Mouse (Mus musculus): ENCODE measurements around the gene Arid3c. TPM values are rescaled to one million over a fixed set of nuclear protein-coding genes. Genes with fewer than 3 reads are reported as not detected.
A peak's percentile ranks its signal among the peaks of the same experiment; 100 is the strongest.
"Not testable (repeated sequence)": the region's sequence is repeated elsewhere in the genome, so short reads cannot be mapped to it uniquely, and the experiment has no call there.

Arid3c gene
- polyA plus RNA-seq (2015; fragmentation: Nextera tagmentation; extraction: Ambion mirVana) = 0.06 TPM in 1 of 2 replicates, not detected in the other

DNA sequence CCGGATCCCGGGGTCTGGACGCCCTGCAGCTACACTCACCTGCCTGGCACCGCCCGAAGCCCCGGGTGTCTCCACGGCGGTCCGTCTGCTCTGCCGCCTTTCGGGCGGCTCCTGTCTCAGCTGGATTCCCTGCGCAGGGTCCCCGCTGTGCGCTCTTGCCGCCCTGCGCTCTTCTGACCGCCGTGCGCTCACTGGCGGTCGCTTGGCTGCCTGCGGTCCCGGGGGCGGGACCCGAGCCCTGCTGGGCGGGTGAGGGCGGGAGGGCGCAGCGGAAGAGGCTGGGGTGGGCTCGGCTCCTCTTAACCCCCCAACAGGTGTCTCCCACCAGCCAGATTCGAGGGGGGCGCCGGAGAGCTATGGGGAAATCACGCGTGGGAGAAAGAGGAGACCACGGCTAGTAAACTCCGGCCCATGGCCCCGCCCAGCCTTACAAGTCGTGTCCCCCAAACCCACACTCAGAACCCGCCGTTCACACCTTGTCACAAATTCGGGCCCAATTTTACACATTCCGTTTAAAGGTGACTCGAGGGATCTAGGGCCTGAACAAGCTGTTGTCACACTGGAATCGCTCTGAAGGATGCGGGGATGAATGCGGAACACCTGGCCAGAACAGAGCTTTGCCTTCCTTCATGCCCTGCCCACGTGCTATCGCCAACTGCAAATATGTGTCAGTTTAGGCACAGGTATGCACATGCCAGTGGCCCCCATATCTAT is at the start of gene Arid3c:
Arid3c (minus strand) TSS at position 91 of the 714 bp plus-strand sequence.
- peak; percentile 50 for DNase-seq (ENCODE audit: low spot score)

DNA sequence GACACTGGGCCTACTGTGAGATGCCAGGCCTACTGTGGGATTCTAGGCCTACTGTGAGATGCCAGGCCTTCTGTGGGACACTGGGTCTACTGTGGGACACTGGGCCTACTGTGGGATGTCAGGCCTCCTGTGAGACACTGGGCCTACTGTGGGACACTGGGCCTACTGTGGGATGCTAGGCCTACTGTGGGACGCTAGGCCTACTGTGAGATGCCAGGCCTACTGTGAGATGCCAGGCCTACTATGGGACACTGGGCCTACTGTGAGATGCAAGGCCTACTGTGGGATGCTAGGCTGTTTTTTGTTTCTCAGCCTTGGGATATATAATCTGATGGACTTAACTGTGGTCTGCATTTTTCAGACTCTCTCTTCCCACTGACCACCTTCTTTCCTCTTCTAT is 44.9 kb upstream of the Arid3c start:
- DNase-seq (ENCODE audit: low spot score) = not testable (repeated sequence)

DNA sequence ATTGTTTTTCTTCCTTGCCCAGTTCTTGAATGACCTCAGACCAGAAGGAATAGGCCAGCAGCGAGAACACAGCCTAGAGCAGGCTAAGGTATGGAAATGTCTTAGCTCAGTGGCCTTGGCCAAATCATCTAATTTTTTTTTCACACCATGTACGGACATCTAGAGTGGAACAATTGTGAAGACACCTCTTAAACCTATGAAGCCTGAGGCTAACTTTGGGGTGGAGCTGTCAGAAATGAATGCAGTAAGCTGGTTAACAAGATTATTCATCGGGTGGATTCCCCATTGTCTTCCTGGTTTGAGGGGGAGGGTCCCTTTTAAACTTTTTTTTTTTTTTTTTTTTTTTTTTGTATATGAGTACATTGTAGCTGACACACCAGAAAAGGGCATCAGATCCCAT is 43.6 kb upstream of the Arid3c start:
- DNase-seq (ENCODE audit: low spot score) = not testable (repeated sequence)

DNA sequence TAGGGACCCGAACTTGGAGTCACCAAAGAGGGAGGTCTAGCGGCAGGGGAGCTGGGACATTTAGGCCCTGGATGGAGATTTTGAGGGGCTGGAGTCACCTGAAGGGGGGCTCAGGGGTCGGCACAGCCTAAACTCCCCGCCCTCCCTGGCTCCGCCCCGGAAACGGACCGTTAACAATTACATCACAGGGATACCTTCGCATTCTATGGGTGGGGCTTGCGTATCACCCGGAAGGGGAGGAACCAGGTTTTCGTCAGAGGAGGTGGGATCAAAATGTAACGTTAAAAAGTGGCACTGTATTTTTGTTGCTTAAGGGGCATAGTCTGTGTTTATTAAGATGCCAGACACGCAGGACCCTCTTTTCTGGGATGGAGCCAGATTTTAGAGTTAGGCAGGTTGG is 43.1 kb upstream of the Arid3c start, which contains the start of gene Ccl27a:
Ccl27a (minus strand) TSS at position 246 of the 400 bp plus-strand sequence.
- peak; percentile 83 for DNase-seq (ENCODE audit: low spot score)

DNA sequence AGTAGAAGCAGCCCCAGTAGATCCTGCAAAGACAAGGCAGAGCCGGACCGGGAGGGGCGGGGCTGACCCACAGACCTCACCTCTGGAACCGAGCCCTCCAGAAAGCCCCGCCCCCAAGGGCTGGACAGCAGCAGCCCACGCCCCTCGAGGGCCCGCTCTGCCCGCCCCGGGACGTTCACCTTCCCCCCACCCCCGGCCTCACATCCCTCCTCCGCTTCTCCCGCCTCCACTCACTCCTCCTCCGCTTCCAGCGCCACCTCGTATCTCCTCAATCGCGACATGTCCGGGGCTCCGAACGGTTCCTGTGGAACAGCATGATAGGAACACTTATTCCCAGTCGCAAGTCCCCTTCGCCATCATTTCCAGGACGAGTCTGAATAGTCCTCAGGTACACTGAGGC is 42.6 kb upstream of the Arid3c start:
- DNase-seq (ENCODE audit: low spot score) = not testable (repeated sequence)

DNA sequence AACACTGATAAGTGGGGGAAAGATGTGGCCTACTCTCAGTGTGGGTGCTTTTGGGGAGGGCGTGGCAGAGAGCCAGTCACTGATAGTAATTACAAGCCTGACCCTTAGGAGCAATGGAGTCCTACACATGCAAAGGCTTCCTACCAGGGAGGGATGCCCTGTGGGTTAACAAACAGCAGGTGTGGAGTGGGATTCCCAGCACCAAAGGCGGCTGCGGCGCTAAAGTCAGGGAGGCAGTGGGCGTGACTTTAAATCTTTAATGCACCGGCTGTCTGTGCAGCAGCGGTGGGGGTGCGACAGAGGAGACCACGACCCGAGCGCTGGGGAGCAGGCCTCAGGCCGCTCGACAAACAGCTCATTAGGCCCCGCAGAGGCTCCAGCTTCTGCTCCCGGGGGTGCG is 42.0 kb upstream of the Arid3c start:
- DNase-seq (ENCODE audit: low spot score) = not testable (repeated sequence)

DNA sequence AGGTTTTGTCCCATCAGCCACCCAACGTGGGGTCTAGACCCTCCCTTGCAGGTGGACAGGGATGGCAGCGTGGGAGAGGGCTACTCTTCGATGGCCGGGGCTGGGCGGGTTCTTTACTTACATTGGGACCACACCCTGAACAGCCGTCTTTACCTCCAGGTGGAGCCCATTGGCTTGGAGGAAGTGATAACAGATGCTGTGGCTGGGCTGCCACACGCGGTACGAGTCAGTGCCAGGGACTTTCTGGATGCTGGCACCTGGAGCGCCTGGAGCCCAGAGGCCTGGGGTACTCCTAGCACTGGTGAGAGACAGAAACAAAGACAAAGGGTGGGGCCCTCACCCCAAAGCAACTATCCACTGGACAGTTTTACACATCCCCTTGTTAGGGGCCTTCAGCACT is 36.4 kb upstream of the Arid3c start:
- DNase-seq (ENCODE audit: low spot score) = not testable (repeated sequence)

DNA sequence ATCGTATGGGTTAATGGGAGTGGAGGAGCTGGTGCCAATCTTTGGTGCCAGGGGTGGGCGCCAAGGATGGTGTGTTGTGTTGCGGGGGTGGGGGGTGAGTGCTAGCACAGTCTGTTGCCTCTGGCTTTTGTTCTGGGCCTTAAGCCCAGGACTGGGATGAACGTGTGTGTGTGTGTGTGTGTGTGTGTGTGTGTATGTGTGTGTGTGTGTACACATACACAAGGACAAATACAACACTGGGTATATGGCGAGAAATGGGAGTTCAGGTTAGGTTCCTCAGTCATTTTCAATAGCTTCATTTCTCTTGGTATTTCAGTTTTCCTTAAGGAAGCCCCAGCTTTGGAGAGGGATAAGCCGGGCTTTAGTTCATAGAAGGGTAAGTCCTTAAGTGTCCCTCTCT is 32.2 kb upstream of the Arid3c start:
- DNase-seq (ENCODE audit: low spot score) = not testable (repeated sequence)

DNA sequence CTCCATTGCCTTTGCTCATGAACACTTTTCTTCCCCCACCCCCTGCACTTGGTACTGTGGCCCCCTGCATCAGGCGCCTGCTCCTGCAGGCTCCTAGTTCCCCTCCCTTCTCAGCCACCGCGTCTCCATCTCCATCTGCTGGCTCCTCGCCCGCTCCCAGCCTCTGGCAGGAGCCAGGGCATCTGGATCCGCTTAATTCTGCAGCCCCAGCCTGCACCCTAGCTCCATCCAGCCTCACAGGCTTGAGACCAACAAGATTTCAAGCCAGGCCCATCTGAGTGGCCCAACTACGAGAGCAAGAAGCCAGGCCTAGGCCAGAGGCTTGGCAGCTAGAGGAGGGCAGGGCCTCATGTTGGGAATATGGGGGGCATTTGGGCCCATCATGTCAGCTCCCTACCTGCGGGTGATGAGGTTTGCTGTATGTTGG is 31.8 kb upstream of the Arid3c start:
- not testable (repeated sequence) for DNase-seq (ENCODE audit: low spot score)

DNA sequence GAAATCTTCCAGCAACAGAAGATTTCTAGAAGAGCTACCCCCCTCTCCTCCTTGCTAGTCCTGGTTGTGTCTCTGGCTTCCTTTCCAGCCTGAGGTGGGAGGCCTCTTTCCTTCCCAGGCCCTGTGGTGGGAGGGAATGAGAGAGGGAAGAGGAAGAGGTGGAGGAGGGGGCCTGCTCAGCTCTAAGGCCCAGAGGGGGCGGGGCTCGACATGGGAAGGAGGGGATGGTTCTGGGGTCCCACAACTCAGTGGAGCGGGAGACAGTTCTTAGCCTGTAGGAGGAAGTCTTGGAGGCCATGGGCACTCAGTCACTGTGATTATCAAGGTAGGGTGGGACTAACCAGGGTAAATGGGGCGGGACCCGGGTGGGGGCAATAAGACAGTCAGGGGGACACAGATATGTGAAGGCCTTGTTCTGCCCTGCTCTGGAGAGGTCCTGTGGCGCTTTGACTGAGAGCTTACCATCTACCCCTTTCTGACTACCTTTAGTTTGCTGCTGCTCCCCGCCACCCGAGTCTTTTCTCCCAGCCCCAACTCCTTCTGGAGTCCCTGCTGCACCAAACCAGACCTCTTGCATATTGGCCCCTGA is 31.3 kb upstream of the Arid3c start:
- DNase-seq (ENCODE audit: low spot score) = no peak

DNA sequence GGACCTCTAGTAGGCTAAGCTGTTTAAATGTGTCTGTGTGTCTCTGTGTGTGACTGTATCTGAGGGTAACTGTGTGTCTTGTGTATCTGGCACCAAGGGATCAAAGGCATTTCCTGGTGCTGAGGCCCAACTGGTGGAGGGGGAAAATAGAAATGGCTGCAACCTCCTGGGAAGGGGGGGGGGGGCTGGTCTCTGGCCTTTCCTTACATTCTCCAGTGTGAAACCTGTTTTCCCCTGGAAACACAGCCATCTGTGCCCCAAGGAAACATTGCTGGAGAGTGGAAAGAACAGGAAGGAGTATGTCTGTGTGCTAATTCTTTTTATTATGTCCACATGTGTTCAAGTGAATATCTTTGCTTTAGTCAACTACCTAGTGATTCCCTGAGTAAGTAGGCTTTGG is 30.7 kb upstream of the Arid3c start:
- DNase-seq (ENCODE audit: low spot score) = no peak

DNA sequence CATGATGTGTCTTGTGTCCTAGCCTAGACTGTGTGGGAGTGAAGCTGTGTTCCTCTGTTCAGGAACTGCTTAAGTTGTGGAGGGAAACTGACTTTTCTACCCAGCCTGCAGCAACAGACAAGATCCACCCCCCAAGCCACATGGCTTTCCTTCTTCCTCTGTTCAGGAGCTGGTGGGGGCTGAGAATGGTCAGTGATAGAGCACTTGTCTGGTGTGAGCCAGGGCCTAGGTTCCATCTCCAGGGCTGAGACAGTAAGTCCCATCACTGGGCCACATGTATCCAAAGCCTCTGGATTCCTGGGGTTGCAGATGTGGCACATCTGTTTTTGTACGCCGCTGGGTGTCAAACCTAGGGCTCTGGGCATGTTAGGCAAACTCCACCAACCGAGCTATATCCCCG is 30.0 kb upstream of the Arid3c start:
- no peak for DNase-seq (ENCODE audit: low spot score)

DNA sequence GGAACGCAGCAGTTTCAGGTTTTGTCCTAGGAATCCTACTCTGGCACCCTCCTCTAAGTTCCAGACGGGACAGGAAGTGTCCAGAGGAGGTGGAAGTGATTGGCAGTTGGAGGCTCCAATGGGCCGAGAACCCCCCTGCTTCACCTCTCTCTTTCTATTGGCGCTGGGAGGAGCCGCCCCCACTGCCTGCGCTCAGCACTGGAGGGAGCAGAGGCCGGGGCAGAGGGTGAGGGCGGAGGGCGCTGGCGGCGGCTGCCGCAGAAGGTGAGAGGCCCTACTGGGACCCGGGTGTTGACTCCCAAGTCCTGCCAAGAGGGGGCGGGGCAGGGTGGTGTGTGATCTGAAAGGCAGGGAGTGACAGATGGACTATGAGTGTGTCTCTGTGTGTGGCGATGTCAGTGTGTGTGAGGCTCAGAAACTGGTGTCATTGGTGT is 29.4 kb upstream of the Arid3c start:
- peak; percentile 68 for DNase-seq (ENCODE audit: low spot score)

DNA sequence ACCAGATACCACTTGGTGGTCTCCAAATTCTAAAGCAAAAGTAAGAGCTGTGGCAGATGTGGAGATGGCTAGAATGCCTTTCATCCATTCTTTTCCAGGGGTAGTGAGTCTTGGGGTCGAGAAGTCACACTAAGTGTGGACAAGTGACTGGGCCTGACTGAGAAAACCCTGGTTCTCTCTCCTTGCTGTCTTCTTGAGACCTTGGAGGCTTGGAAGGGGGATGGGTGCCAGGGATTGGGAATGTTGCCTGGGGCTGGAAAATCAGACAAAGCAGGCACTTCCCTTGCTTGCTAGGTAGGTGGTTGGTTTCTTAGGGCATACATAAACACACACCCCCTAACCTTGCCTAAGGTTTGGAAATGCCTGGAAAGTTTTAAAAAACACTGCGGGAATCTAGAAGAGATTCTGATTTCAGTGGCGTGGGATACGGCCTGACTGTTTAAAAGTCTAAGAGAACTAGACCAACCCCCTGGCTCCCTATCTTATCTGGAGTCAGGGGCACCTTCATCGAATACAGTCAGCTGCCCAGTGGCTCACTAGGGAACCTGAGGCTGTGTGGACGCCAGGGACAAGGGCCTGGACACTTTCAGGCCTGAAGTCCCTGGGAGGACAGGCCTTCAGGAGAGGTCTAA is 28.8 kb upstream of the Arid3c start:
- DNase-seq (ENCODE audit: low spot score) = no peak

DNA sequence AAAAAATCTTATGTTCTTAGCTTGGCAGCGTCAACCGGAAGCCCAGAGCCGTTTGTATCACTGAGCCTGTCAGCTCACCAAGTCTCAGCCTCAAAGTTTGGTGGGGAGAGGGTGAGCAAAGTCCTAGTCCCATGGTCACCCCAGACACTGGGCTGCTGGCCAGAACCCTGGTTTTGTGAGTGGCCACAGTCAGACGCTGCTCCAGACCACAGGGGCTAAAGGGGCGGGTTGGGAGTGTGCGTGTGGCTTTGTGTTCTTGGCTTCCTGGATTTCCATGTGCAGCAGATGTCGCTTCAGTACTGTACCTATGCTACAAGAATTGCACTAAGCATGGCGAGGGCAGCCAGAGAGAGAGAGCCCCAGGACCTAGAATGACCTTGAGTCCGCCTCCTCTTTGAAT is 28.3 kb upstream of the Arid3c start:
- DNase-seq (ENCODE audit: low spot score) = no peak

DNA sequence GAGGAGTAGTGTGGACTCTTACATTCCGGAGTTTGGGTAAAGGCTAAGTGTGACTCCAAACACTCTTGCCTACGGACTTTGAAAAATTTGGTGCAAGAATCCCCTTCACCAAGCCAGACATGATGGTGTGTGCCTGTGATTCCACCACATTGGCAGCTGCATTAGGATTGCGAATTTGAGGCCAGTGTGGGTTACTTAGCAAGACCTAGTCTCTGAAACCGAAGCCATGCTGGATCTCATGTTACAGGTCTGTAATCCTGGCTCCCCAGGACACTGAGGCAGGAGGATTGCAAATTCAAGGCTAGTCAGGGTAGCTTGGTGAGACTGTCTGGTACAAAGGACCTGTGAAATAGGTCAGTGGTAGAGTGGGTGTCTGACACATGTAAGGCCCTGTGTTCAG is 27.8 kb upstream of the Arid3c start:
- DNase-seq (ENCODE audit: low spot score) = no peak

DNA sequence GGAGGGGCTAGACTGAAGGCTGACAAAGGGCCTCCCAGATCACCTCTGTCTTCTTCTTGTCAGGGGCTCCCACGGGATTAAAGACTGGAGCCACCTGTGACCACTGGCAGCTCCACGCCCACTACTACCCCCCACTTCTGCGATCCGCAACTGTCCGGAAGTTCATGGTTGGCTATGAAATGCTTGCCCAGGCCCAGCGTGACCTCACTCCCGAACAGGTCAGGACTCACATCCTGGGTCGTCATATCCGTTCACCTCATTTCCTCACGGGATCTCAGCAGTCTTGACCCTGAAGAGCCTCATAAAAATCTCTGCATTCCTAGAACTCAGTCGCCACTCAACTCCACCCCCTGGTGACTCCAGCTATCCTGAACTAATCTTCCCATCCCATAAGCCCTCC is 27.1 kb upstream of the Arid3c start:
- no peak for DNase-seq (ENCODE audit: low spot score)

DNA sequence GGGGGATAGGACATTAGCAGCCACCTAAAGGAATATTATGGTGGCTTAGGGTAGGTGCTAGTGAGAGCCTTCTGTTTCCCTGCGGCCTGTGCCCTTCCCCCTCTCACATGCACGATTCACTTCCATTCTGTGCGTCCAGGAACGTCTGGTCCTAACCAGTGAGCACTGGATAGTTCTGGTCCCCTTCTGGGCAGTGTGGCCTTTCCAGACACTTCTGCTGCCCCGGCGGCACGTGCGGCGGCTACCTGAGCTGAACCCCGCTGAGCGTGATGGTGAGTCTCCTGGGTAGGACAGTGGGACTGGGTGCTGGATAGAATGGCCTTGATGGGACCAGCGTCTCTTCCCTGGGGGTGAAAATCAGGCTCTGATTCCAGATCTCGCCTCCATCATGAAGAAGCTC is 26.4 kb upstream of the Arid3c start:
- DNase-seq (ENCODE audit: low spot score) = no peak

DNA sequence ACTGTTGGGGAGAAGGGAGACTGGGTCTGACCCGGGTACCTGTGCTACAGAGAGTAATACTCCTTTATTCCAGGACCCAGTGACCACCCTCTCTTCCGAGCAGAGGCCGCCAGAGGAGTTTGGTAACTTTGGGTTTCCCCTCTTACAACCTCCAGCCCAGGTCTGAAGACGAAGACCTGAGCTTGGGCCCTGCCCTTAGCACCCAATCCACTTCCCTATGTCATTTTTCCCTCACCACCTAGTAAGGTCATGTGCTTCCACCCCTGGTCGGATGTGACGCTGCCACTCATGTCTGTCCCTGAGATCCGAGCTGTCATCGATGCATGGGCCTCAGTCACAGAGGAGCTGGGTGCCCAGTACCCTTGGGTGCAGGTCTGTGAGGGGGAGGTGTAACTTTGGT is 25.5 kb upstream of the Arid3c start:
- no peak for DNase-seq (ENCODE audit: low spot score)

DNA sequence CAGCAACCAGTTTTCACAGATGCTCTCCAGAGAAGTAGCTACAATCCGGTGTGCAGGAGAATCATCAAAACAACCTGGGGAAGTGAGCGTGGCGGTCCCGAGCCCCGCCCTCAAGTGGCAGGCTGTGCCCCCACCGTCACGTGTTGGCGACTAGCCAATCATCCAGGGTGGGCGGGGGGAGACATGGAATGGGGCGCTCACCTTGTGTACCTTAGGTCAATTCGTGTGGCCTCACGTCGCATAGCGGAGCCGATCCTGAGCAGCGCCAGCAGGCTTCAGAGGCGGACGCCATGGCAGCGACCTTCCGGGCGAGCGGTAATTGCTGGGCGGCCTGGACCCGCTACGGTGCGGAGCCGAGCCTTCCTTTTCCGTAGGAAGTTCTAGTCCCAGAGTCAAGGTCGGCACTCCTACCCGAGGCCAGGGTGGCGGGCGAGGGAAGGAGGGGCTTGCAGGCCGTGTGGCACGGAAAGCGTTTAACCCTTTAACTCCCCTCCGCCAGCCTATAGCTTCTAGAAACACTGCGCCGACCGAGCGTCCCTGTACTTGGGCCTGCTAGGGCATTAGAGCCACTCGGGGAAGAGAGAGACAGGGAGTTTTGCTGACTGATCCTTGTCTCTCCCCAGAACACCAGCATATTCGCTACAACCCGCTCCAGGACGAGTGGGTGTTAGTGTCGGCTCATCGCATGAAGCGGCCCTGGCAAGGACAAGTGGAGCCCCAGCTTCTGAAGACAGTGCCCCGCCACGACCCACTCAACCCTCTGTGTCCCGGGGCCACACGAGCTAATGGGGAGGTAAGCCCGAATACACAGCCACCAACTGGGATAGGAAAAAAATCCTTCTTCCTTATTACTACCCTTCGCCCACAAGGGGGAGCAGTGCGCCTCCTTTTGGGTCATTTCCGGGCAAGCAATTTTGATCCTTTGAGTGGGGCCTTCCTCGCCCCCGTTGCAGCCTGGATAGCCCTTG is 24.7 kb upstream of the Arid3c start, which contains the start of gene Sigmar1:
Sigmar1 (minus strand) TSS at position 820 of the 968 bp plus-strand sequence.
- DNase-seq (ENCODE audit: low spot score) = peak; percentile 93

DNA sequence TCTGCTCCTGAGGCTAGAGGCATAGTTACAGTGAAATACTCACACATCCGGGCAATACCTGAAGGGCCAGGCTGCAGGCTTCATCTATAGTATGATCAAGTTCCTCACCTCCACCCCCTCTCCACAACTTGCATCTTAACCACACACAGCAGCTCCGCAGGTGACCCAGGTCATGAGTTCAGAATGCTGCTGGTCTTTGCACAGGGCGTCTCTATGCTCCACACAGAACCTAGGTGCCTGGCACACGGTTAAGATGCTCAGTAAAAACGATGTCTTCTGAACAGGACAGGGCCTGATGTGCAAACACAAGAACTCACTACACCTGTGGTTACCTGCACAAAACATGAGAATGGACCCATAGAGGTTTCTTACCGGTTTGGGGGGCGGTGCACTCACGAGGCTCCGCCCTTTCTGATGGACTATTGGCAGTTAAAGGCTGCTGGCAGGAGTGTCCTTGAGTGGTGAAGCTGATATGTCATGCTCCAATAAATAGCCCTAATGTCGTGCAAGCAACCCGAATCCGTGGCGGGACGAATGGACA is 23.9 kb upstream of the Arid3c start, which contains the start of gene Galt:
Galt (plus strand) TSS at position 432 of the 541 bp plus-strand sequence.
- no peak for DNase-seq (ENCODE audit: low spot score)
